Mouse (Mus musculus): ENCODE measurements around the gene Sema6b. TPM values are rescaled to one million over a fixed set of nuclear protein-coding genes. Genes with fewer than 3 reads are reported as not detected.
"Not testable (repeated sequence)": the region's sequence is repeated elsewhere in the genome, so short reads cannot be mapped to it uniquely, and the experiment has no call there.

The Sema6b gene
- polyA plus RNA-seq, 1 experiment from 2014 or later = 19.2 TPM

DNA sequence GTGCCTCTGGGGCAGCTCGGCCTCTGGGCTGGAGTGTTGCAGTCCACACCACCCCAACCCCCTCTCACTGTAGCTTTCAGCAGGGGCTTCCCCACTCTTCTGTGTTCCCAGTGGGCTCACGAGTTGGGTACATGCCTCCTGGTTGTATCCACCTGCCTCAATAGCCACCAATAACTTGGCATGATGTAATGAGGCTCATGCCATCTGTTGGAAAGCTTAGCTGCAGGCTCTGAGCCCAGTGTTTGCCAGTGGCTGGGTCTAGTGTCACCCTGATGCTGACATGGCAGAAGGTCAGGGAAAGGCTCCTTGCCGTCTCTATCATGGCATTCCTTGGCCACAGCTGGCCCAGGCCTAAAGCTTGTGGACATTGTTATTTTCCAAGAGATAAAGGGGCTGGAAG, 39.3 kb downstream of the Sema6b start:
- H3K4me2 ChIP-seq = no peak overlapping the region
- no peak overlapping the region for H3K4me3 ChIP-seq
- H3K27ac ChIP-seq (replicated peaks) = no peak overlapping the region
- 94% methylated on average over 3 of the region's 3 CpGs for WGBS
- no peaks in the 10 kb centered on the region for H3K4me1 ChIP-seq (replicated peaks)
- ATAC-seq (ENCODE audit: low FRiP score, low read depth) = no peak
- H3K9ac ChIP-seq = no peak overlapping the region
- H3K27me3 ChIP-seq = no peaks in the 10 kb centered on the region
- H3K9me3 ChIP-seq = no peaks in the 10 kb centered on the region
- H3K36me3 ChIP-seq = peaks cover 64% of the 10 kb centered on the region

DNA sequence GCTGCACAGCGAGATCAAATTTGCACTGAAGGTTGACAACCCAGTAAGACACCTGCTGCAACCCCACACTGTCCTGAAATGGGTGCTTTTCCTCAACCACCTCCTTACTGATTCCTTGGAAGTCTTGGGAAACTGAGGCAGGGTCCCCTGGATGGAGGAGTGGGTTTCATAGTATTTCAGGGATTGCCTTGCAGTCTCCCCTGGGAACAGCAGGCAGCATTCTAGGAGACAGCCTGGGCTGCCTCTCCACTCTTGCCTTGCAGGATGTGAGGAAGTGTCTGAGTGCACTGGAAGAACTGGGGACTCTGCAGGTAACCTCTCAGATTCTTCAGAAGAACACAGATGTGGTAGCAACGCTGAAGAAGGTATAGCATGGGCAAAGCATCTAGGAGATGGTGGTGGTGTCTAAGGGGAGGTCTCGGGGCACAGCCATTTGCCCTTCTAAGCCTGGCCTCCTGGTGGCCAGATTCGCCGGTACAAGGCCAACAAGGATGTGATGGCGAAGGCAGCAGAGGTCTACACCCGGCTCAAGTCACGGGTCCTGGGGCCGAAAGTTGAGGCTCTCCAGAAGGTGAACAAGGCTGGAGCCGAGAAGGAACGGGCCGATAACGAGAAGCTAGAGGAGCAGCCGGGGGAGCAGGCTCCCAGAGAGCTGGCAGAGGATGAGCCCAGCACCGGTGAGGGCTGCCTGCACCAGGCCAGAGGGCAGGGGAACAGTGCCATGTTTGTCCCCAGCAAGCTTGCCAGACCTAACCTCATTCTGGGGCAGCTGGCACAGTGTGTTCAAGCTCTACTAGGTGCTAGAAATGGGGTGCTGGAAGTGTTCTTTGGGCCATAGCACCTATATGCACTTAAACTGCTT, 41.2 kb downstream of the Sema6b start:
- Histone ChIP-seq H3K9ac (no peak overlapping the region), H3K9me3 (no peaks in the 10 kb centered on the region), H3K27ac (replicated peaks) (no peak overlapping the region), H3K4me2 (no peak overlapping the region), H3K36me3 (peaks cover 74% of the 10 kb centered on the region), H3K4me3 (no peak overlapping the region), H3K27me3 (no peaks in the 10 kb centered on the region), H3K4me1 (replicated peaks) (no peaks in the 10 kb centered on the region)
- no peak for ATAC-seq (ENCODE audit: low FRiP score, low read depth)
- WGBS = 93% methylated on average over 15 of the region's 15 CpGs

DNA sequence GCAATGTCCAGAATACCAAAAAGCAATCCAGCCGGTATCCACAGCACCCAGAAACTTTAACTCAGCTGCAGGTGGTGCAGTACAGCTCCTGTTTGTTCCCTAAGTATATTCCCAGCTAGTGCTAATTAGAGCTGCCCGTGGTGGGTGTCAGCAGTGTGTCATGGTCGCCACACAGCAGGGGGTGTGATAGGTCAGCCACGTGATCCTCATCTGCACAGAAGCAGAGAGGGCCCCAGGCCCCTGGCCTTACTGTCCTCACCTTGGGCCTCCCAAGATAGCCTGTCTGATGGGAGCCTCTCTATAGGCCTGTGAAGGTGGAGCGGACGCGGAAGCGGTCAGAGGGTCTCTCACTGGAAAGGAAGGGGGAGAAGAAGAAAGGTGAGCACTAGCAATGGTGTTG, 42.0 kb downstream of the Sema6b start:
- no peak overlapping the region for H3K4me2 ChIP-seq
- no peaks in the 10 kb centered on the region for H3K9me3 ChIP-seq
- ATAC-seq (ENCODE audit: low FRiP score, low read depth) = peak; percentile 46; the same call in 1 of the 2 replicates
- H3K27ac ChIP-seq (replicated peaks) = no peak overlapping the region
- H3K36me3 ChIP-seq = peaks cover 70% of the 10 kb centered on the region
- no peak overlapping the region for H3K9ac ChIP-seq
- no peaks in the 10 kb centered on the region for H3K27me3 ChIP-seq
- no peak overlapping the region for H3K4me3 ChIP-seq
- 91% methylated on average over 8 of the region's 8 CpGs for WGBS
- H3K4me1 ChIP-seq (replicated peaks) = no peaks in the 10 kb centered on the region

DNA sequence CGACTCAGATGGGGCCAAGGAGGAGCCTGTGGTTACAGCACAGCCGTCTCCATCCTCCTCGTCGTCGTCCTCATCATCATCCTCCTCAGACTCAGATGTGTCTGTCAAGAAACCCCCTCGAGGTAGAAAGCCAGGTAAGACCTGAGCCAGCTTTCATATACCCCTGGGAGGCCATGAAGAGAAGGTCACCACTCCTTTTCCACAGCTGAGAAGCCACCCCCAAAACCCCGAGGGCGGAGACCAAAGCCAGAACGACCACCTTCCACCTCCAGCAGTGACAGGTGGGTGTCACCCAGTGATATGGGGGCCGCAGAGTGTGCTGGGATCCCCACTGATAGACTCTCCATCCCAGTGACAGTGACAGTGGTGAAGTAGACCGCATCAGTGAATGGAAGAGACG, 43.3 kb downstream of the Sema6b start:
- WGBS = 93% methylated on average over 12 of the region's 12 CpGs
- H3K27ac ChIP-seq (replicated peaks) = no peak overlapping the region
- H3K4me1 ChIP-seq (replicated peaks) = no peaks in the 10 kb centered on the region
- no peaks in the 10 kb centered on the region for H3K27me3 ChIP-seq
- no peak overlapping the region for H3K4me2 ChIP-seq
- no peak overlapping the region for H3K4me3 ChIP-seq
- no peak overlapping the region for H3K9ac ChIP-seq
- H3K36me3 ChIP-seq = peaks cover 62% of the 10 kb centered on the region
- no peak for ATAC-seq (ENCODE audit: low FRiP score, low read depth)
- no peaks in the 10 kb centered on the region for H3K9me3 ChIP-seq

DNA sequence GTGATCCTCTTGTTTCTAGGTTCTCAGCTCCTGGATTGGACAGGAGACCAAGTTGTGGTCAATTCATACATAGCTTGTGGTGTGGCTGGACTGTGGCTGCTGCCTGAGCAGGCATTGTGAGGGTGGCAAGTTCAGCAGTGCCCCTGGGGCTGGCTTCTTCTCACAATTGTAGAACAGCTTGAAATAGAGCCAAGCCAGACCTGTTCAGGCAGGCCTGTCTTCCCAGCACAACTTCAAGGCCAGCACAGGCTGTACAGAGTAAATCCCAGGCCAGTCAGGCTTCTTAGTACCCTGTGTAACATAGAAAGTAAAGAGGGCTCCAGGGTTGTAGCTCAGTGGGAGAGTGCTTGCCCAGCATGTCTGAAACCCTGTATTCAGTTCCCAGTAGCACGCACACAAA, 47.3 kb downstream of the Sema6b start:
- H3K4me1 ChIP-seq (replicated peaks) = no peaks in the 10 kb centered on the region
- no peak overlapping the region for H3K4me3 ChIP-seq
- WGBS = 95% methylated on average over 1 of the region's 1 CpGs
- no peak for ATAC-seq (ENCODE audit: low FRiP score, low read depth)
- H3K36me3 ChIP-seq = peaks cover 47% of the 10 kb centered on the region
- no peaks in the 10 kb centered on the region for H3K9me3 ChIP-seq
- H3K9ac ChIP-seq = no peak overlapping the region
- no peak overlapping the region for H3K4me2 ChIP-seq
- H3K27ac ChIP-seq (replicated peaks) = no peak overlapping the region
- no peaks in the 10 kb centered on the region for H3K27me3 ChIP-seq

DNA sequence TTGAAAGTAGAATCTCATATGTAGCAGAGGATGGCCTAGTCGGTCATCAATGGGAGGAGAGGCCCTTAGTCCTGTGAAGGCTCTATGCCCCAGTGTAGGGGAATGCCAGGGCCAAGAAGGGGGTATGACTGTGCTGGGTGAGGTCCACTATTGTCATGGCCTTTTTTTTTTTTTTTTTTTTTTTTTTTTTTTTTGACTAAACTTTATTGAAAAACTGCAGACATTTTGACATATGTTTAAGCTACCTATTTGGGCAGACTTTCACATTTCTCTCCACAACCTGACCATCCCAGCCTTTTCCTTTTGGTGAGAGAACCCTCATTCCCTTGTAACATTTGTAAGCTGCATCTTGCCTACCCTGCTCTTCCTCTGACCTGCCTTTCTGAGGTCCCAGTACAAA, 47.8 kb downstream of the Sema6b start:
- Histone ChIP-seq H3K4me2 (no peak overlapping the region), H3K9me3 (no peaks in the 10 kb centered on the region), H3K4me1 (replicated peaks) (no peaks in the 10 kb centered on the region), H3K9ac (no peak overlapping the region), H3K36me3 (peaks cover 42% of the 10 kb centered on the region), H3K27me3 (no peaks in the 10 kb centered on the region), H3K4me3 (no peak overlapping the region), H3K27ac (replicated peaks) (no peak overlapping the region)
- 92% methylated on average over 1 of the region's 1 CpGs for WGBS
- ATAC-seq (ENCODE audit: low FRiP score, low read depth) = no peak

DNA sequence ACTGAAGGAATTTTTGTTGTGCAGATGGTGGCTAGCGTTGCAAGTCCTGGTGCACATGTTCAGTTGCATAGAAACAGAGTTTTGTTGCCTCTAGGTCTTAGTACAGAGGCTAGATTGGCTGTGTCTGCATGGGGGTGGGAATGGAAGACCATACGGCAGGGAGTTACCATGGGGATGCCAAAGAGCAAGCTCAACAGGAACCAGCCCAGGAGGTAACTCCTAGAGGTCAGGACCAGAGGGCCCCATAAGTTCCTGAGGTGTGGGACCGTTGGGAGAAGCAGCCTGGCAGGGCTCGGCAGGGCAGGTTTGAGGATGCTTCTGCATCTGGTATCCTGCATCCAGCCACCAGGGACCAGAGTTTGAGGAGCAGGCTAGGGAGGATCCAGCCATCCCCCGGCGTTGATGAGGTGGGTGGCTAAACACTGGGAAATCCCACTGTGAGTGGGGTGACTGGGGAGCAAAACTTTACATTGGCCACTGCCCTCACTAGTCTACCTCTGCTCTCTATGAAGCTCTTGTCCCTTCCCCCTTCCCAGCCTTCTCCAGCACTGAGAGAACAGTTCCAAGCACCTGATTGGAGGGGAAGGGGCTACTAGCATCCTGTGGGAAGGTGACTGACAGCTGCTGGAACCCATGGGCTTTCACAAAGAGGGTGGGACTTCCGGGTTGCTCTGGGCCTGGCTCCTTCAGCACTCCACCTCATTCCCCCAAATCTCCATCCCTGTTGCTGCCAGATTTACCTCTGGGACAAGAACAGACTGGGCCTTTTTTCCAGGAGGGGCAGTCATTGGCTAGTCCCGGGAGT, 59.2 kb downstream of the Sema6b start:
- H3K9me3 ChIP-seq = no peaks in the 10 kb centered on the region
- no peaks in the 10 kb centered on the region for H3K27me3 ChIP-seq
- peak overlapping the region; percentile 30; the same call in 1 of the 2 replicates for H3K27ac ChIP-seq (replicated peaks)
- peak overlapping the region; percentile 65 for H3K9ac ChIP-seq
- peaks cover 38% of the 10 kb centered on the region for H3K4me1 ChIP-seq (replicated peaks)
- peak overlapping the region; percentile 65 for H3K4me3 ChIP-seq
- WGBS = 5% methylated on average over 8 of the region's 8 CpGs
- H3K4me2 ChIP-seq = peak overlapping the region; percentile 78
- ATAC-seq (ENCODE audit: low FRiP score, low read depth) = peak; percentile 25
- H3K36me3 ChIP-seq = peaks cover 2% of the 10 kb centered on the region; the same call in 1 of the 2 replicates

DNA sequence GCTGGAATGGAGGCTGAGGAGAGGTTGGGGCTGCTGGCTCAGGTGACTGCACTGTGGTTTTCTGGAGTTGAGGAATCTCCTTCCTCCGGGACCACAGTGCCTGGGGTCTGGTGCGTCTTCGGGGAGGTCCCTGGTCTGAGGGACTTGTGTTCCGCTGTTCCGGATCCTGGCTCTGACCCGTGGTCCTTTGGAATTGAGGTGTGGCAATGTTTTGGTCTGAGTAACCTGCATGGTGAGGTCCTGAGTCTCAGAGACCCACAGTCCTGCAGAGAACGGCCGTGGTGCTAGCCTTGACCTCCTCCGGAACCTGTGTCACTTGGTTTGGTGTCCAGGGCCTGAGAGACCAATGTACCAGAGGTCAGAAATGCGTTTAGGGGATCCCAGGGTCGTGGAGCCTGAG, 60.2 kb downstream of the Sema6b start:
- no peaks in the 10 kb centered on the region for H3K27me3 ChIP-seq
- 3% methylated on average over 11 of the region's 11 CpGs for WGBS
- ATAC-seq (ENCODE audit: low FRiP score, low read depth) = no peak
- no peaks in the 10 kb centered on the region for H3K9me3 ChIP-seq
- peaks cover 2% of the 10 kb centered on the region; the same call in 1 of the 2 replicates for H3K36me3 ChIP-seq
- peaks cover 44% of the 10 kb centered on the region for H3K4me1 ChIP-seq (replicated peaks)
- peak overlapping the region; percentile 65 for H3K4me3 ChIP-seq
- peak overlapping the region; percentile 65 for H3K9ac ChIP-seq
- peak overlapping the region; percentile 78 for H3K4me2 ChIP-seq
- peak overlapping the region; percentile 63 for H3K27ac ChIP-seq (replicated peaks)

DNA sequence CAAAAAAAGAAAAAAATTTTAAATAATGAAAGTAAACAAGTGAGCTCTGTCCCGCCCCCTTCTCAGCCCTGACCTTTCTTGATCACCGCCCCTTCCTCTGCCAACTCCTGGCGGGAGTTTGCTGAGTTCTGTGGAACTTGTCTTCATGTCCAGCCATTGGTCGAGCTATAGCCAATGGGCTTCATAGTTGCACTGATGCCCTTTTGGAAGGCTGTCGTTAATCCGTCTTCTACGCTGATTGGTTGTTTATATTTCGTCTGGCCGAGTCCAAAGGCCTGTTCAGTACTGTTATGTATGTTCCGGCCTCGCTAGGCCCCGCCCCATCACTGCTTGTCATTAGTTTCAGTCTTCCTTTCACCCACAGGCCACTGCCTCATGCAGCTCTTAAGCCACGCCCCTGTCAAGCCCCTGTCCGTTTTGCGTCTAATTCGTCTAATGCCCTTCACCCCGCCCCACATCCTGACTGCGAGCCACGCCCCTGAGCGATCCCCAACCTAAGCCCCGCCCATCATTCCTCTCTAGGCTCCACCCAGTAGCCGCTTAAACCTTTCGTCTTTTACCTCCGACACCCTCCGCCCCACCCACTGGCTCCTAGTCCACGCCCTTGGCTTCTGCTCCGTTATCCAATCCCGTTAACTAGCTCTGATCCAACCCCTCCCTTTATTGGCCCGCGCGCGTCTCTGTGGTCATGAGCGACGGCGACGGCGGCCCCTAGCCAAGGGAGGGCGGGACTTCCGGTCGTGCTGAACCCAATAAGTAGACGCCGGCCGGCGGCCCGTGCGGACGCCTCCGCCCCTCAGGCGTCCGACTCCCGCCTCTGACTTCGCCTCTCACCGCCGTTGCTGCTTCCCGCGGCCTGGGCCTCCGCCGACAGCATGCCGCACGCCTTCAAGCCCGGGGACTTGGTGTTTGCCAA, 61.0 kb downstream of the Sema6b start, which contains the start of gene Hdgfl2:
TSS of gene Hdgfl2 (plus strand) at position 755 of the 916 bp plus-strand sequence.
- peaks cover 2% of the 10 kb centered on the region; the same call in 1 of the 2 replicates for H3K36me3 ChIP-seq
- peak; percentile 94 for ATAC-seq (ENCODE audit: low FRiP score, low read depth)
- peak within 1 kb of the TSS; percentile 79 for H3K27ac ChIP-seq (replicated peaks)
- peaks cover 47% of the 10 kb centered on the region for H3K4me1 ChIP-seq (replicated peaks)
- peak within 1 kb of the TSS; percentile 78 for H3K4me2 ChIP-seq
- H3K9ac ChIP-seq = peak within 1 kb of the TSS; percentile 65
- under 1% methylated on average over 60 of the region's 61 CpGs for WGBS
- no peaks in the 10 kb centered on the region for H3K9me3 ChIP-seq
- H3K27me3 ChIP-seq = no peaks in the 10 kb centered on the region
- H3K4me3 ChIP-seq = peak within 1 kb of the TSS; percentile 65

DNA sequence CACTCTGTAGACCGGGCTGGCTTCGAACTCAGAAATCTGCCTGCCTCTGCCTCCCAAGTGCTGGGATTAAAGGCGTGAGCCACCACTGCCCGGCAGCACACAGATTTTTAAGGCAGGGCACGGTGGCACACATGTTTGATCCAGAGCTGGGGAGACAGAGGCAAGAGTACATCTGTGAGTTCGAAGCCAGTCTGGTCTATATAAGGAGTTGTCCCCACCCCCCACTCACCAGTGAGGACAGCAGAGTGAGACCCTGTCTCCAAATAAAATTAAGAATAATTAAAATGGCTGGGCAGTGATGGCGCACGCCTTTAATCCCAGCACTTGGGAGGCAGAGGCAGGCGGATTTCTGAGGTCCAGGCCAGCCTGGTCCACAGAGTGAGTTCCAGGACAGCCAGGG, 61.8 kb downstream of the Sema6b start:
- H3K9ac ChIP-seq; H3K9me3 ChIP-seq; ATAC-seq (ENCODE audit: low FRiP score, low read depth); H3K27me3 ChIP-seq; H3K36me3 ChIP-seq: not testable (repeated sequence)
- Histone ChIP-seq H3K4me3 (peak overlapping the region; percentile 65), H3K4me2 (peak overlapping the region; percentile 78), H3K4me1 (replicated peaks) (peaks cover 54% of the 10 kb centered on the region), H3K27ac (replicated peaks) (peak overlapping the region; percentile 79)
- 65% methylated on average over 9 of the region's 9 CpGs for WGBS

DNA sequence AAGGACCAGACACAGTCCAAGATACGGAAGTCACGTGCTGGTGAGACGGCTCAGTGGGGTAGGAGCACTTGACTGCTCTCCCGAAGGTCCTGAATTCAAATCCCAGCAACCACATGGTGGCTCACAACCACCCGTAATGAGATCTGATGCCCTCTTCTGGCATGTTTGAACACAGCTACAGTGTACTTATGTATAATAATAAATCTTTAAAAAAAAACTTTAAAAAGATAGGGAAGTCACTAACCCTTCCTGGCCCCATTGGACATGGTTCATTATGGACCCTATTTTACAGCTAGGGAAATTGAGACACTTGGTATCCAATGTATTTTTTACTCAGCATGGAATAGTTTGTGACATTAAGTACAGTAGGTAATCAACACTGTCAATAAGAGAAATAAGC, 62.6 kb downstream of the Sema6b start:
- WGBS = 93% methylated on average over 5 of the region's 5 CpGs
- ATAC-seq (ENCODE audit: low FRiP score, low read depth) = no peak

More for the DNA sequence above, 62.6 kb downstream of the Sema6b start:
- Histone ChIP-seq H3K27me3 (no peaks in the 10 kb centered on the region), H3K27ac (replicated peaks) (no peak overlapping the region), H3K36me3 (peaks cover 11% of the 10 kb centered on the region), H3K4me3 (no peak overlapping the region), H3K4me2 (no peak overlapping the region), H3K9me3 (no peaks in the 10 kb centered on the region), H3K4me1 (replicated peaks) (peaks cover 47% of the 10 kb centered on the region), H3K9ac (no peak overlapping the region)
